Mouse (Mus musculus): ENCODE data around the gene Prdx2. TPM values are rescaled to one million over a fixed set of nuclear protein-coding genes. Genes with fewer than 3 reads are reported as not detected.

Prdx2 gene
- polyA plus RNA-seq, 1 experiment from 2014 or later = 1,040 TPM

- peak overlapping the region; percentile 89 for H3K27ac ChIP-seq (ENCODE audit: low read depth, low read length)
- peaks cover 17% of the 10 kb centered on the region for H3K4me1 ChIP-seq (ENCODE audit: control insufficient read depth, insufficient read depth, low read depth, low read length)
- H3K27me3 ChIP-seq (replicated peaks; ENCODE audit: control insufficient read depth, insufficient read depth, low read length) = peaks cover 14% of the 10 kb centered on the region
- H3K36me3 ChIP-seq (ENCODE audit: control insufficient read depth, insufficient read depth, low read length) = no peaks in the 10 kb centered on the region
- peak overlapping the region; percentile 84 for H3K4me2 ChIP-seq (ENCODE audit: low read length)
- ATAC-seq = peak; percentile 62
- peak overlapping the region; percentile 88 for H3K9ac ChIP-seq (ENCODE audit: low read depth, low read length)
- WGBS = 0% methylated on average over 30 of the region's 67 CpGs
- H3K4me3 ChIP-seq (ENCODE audit: low read length) = peak overlapping the region; percentile 77
- no peaks in the 10 kb centered on the region for H3K9me3 ChIP-seq (ENCODE audit: control insufficient read depth, low read length)
Observed at GRCm38 (mm10) chr8:84945633-84946527, 23.5 kb upstream of the Prdx2 start.

GRCm38 (mm10) chr8:84946528-84947240 is 22.7 kb upstream of the Prdx2 start, which contains the start of gene Rtbdn:
Rtbdn (plus strand) TSS chr8:84946991.
- WGBS = 6% methylated on average over 17 of the region's 17 CpGs
- ATAC-seq = peak; percentile 25
- H3K27me3 ChIP-seq (replicated peaks; ENCODE audit: control insufficient read depth, insufficient read depth, low read length) = peaks cover 14% of the 10 kb centered on the region

GRCm38 (mm10) chr8:84947241-84947545 is 22.2 kb upstream of the Prdx2 start:
- whole genome bisulfite sequencing = 15% methylated on average over 9 of the region's 9 CpGs
- no peak overlapping the region for H3K9ac ChIP-seq (ENCODE audit: low read depth, low read length)
- no peak for ATAC-seq
- H3K4me2 ChIP-seq (ENCODE audit: low read length) = peak overlapping the region; percentile 84
- H3K4me1 ChIP-seq (ENCODE audit: control insufficient read depth, insufficient read depth, low read depth, low read length) = peaks cover 17% of the 10 kb centered on the region
- H3K27ac ChIP-seq (ENCODE audit: low read depth, low read length) = no peak overlapping the region
- no peaks in the 10 kb centered on the region for H3K9me3 ChIP-seq (ENCODE audit: control insufficient read depth, low read length)
- H3K4me3 ChIP-seq (ENCODE audit: low read length) = no peak overlapping the region; the same call in 1 of the 2 replicates
- H3K36me3 ChIP-seq (ENCODE audit: control insufficient read depth, insufficient read depth, low read length) = no peaks in the 10 kb centered on the region
- peaks cover 16% of the 10 kb centered on the region for H3K27me3 ChIP-seq (replicated peaks; ENCODE audit: control insufficient read depth, insufficient read depth, low read length)

More at GRCm38 (mm10) chr8:84946528-84947240, 22.7 kb upstream of the Prdx2 start, which contains the start of gene Rtbdn:
- Histone ChIP-seq H3K4me2 (ENCODE audit: low read length) (peak within 1 kb of the TSS; percentile 84), H3K9ac (ENCODE audit: low read depth, low read length) (peak within 1 kb of the TSS; percentile 88), H3K4me3 (ENCODE audit: low read length) (peak within 1 kb of the TSS; percentile 77), H3K27ac (ENCODE audit: low read depth, low read length) (peak within 1 kb of the TSS; percentile 89), H3K36me3 (ENCODE audit: control insufficient read depth, insufficient read depth, low read length) (no peaks in the 10 kb centered on the region), H3K9me3 (ENCODE audit: control insufficient read depth, low read length) (no peaks in the 10 kb centered on the region), H3K4me1 (ENCODE audit: control insufficient read depth, insufficient read depth, low read depth, low read length) (peaks cover 17% of the 10 kb centered on the region)

GRCm38 (mm10) chr8:84949753-84950152 is 19.6 kb upstream of the Prdx2 start:
- Histone ChIP-seq H3K4me1 (ENCODE audit: control insufficient read depth, insufficient read depth, low read depth, low read length) (peaks cover 8% of the 10 kb centered on the region), H3K36me3 (ENCODE audit: control insufficient read depth, insufficient read depth, low read length) (no peaks in the 10 kb centered on the region), H3K4me3 (ENCODE audit: low read length) (no peak overlapping the region), H3K9me3 (ENCODE audit: control insufficient read depth, low read length) (no peaks in the 10 kb centered on the region; the same call in 1 of the 2 replicates), H3K27ac (ENCODE audit: low read depth, low read length) (no peak overlapping the region), H3K4me2 (ENCODE audit: low read length) (no peak overlapping the region), H3K27me3 (replicated peaks; ENCODE audit: control insufficient read depth, insufficient read depth, low read length) (peaks cover 19% of the 10 kb centered on the region), H3K9ac (ENCODE audit: low read depth, low read length) (no peak overlapping the region)
- no peak for ATAC-seq
- 20% methylated on average over 12 of the region's 12 CpGs for whole genome bisulfite sequencing

- Histone ChIP-seq H3K4me1 (ENCODE audit: control insufficient read depth, insufficient read depth, low read depth, low read length) (no peaks in the 10 kb centered on the region), H3K36me3 (ENCODE audit: control insufficient read depth, insufficient read depth, low read length) (peaks cover 2% of the 10 kb centered on the region; the same call in 1 of the 2 replicates), H3K4me3 (ENCODE audit: low read length) (no peak overlapping the region), H3K9me3 (ENCODE audit: control insufficient read depth, low read length) (no peaks in the 10 kb centered on the region; the same call in 1 of the 2 replicates), H3K4me2 (ENCODE audit: low read length) (no peak overlapping the region), H3K27ac (ENCODE audit: low read depth, low read length) (no peak overlapping the region), H3K27me3 (replicated peaks; ENCODE audit: control insufficient read depth, insufficient read depth, low read length) (peaks cover 19% of the 10 kb centered on the region), H3K9ac (ENCODE audit: low read depth, low read length) (no peak overlapping the region)
- ATAC-seq = no peak
- WGBS = 7% methylated on average over 18 of the region's 18 CpGs
Observed at GRCm38 (mm10) chr8:84952612-84953255, 16.7 kb upstream of the Prdx2 start.

- WGBS = 49% methylated on average over 2 of the region's 2 CpGs
- H3K4me2 ChIP-seq (ENCODE audit: low read length) = no peak overlapping the region
- H3K9ac ChIP-seq (ENCODE audit: low read depth, low read length) = no peak overlapping the region
- H3K27ac ChIP-seq (ENCODE audit: low read depth, low read length) = no peak overlapping the region
- no peaks in the 10 kb centered on the region for H3K4me1 ChIP-seq (ENCODE audit: control insufficient read depth, insufficient read depth, low read depth, low read length)
- H3K4me3 ChIP-seq (ENCODE audit: low read length) = no peak overlapping the region
- H3K36me3 ChIP-seq (ENCODE audit: control insufficient read depth, insufficient read depth, low read length) = peaks cover 2% of the 10 kb centered on the region; the same call in 1 of the 2 replicates
- no peak for ATAC-seq
- peaks cover 5% of the 10 kb centered on the region; the same call in 1 of the 2 replicates for H3K27me3 ChIP-seq (replicated peaks; ENCODE audit: control insufficient read depth, insufficient read depth, low read length)
- H3K9me3 ChIP-seq (ENCODE audit: control insufficient read depth, low read length) = no peaks in the 10 kb centered on the region; the same call in 1 of the 2 replicates
Observed at GRCm38 (mm10) chr8:84956768-84957167, 12.6 kb upstream of the Prdx2 start.

- Histone ChIP-seq H3K9me3 (ENCODE audit: control insufficient read depth, low read length) (no peaks in the 10 kb centered on the region), H3K4me3 (ENCODE audit: low read length) (no peak overlapping the region), H3K4me2 (ENCODE audit: low read length) (no peak overlapping the region), H3K4me1 (ENCODE audit: control insufficient read depth, insufficient read depth, low read depth, low read length) (peaks cover under 1% of the 10 kb centered on the region), H3K27me3 (replicated peaks; ENCODE audit: control insufficient read depth, insufficient read depth, low read length) (no peaks in the 10 kb centered on the region), H3K36me3 (ENCODE audit: control insufficient read depth, insufficient read depth, low read length) (peaks cover 2% of the 10 kb centered on the region; the same call in 1 of the 2 replicates), H3K9ac (ENCODE audit: low read depth, low read length) (no peak overlapping the region), H3K27ac (ENCODE audit: low read depth, low read length) (no peak overlapping the region)
- ATAC-seq = no peak
- WGBS = 91% methylated on average over 7 of the region's 7 CpGs
Observed at GRCm38 (mm10) chr8:84959811-84960210, 9.6 kb upstream of the Prdx2 start.

- WGBS = 86% methylated on average over 4 of the region's 4 CpGs
- peaks cover 22% of the 10 kb centered on the region for H3K4me1 ChIP-seq (ENCODE audit: control insufficient read depth, insufficient read depth, low read depth, low read length)
- H3K36me3 ChIP-seq (ENCODE audit: control insufficient read depth, insufficient read depth, low read length) = no peaks in the 10 kb centered on the region
- no peaks in the 10 kb centered on the region for H3K9me3 ChIP-seq (ENCODE audit: control insufficient read depth, low read length)
- H3K4me2 ChIP-seq (ENCODE audit: low read length) = no peak overlapping the region
- H3K27me3 ChIP-seq (replicated peaks; ENCODE audit: control insufficient read depth, insufficient read depth, low read length) = no peaks in the 10 kb centered on the region
- H3K4me3 ChIP-seq (ENCODE audit: low read length) = no peak overlapping the region
- no peak overlapping the region for H3K9ac ChIP-seq (ENCODE audit: low read depth, low read length)
- no peak overlapping the region for H3K27ac ChIP-seq (ENCODE audit: low read depth, low read length)
- ATAC-seq = no peak
Observed at GRCm38 (mm10) chr8:84963952-84964351, 5.4 kb upstream of the Prdx2 start.
